Mouse (Mus musculus): ENCODE measurements around the gene Rpl36a.

GRCm38 (mm10) chrX:134621685-134622084, 36.2 kb downstream of the Rpl36a start:
- TF ChIP-seq HCFC1 (IDR thresholded peaks at IDR 0.05; ENCODE audit: borderline replicate concordance, insufficient read depth, low read length) (no peak), MAFK (IDR thresholded peaks at IDR 0.05; ENCODE audit: insufficient read depth, low read depth, low read length) (no peak), ZC3H11A (IDR thresholded peaks at IDR 0.05; ENCODE audit: borderline replicate concordance, low read depth, low read length) (no peak), CHD2 (IDR thresholded peaks at IDR 0.05; ENCODE audit: low read depth, low read length) (no peak)
